Mouse (Mus musculus): ENCODE measurements at regions not wholly inside any gene's neighbourhood (a gene's known extent, or its start where the extent isn't known, plus 50 kb on each side); places are given as distances from the start of the nearest gene placed in this dataset.
"Not testable (repeated sequence)": the region's sequence is repeated elsewhere in the genome, so short reads cannot be mapped to it uniquely, and the experiment has no call there.

DNA sequence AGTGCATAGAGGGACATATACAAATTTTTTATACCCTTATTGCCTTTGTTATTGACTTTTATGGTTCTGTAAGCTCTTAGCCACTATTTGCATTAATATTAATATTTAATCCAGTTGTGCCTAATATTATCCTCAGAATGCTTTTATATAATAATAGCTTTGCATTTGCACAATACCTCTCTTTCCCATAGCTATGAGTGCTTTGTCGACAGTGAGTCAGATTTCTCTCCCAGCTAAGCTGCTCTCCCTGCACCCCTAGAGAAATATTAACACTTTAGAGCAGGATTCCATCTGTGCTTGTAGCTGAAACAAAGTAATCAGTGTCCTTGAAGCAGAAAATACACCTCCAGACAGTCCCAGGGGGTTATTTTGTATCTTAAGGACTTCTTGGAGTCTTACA, 288.6 kb upstream of the Arglu1 start:
- no peak for DNase-seq (ENCODE audit: low spot score)

DNA sequence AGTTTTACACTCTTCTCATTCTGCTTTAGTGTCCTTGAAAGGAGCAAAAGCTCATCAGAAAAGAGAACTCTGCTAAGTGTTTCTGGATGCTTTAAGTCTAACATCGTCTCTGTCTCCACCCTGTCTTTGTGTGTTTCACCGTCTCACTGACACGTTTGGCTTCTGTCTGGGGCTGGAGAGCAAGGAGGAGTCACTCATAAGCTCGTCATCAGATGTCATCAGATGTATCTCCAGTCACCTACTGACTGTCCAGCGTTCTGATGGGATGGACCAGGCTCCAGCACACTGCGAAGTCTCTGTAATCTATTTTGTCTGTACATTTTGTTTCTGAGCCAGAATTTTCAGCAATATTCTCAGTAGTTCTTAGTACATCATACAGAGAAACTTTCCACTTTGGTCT, 283.4 kb upstream of the Arglu1 start:
- DNase-seq (ENCODE audit: low spot score), result no peak

DNA sequence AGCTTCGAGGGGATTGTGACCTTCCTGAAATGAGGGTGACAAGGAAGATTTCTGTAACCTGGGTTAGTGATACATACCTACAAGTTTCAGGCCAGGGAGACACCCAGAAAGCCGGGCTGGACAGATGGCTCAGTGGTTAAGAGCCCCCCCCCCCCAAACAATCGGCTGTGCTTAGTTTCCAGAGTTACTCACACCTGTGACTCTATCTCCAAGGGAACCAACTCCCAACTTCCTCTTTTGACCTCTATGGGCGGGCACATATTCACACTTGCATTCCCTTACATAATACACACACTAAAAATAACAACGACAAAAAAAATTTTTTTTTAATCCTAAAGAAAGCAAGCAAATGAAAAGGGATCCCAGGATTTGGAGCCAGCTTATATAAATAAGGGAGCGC, 283.0 kb upstream of the Arglu1 start:
- no peak for DNase-seq (ENCODE audit: low spot score)

GRCm38 (mm10) chr8:8970776-8971175, 280.5 kb upstream of the Arglu1 start:
- no peak for DNase-seq (ENCODE audit: low spot score)

DNA sequence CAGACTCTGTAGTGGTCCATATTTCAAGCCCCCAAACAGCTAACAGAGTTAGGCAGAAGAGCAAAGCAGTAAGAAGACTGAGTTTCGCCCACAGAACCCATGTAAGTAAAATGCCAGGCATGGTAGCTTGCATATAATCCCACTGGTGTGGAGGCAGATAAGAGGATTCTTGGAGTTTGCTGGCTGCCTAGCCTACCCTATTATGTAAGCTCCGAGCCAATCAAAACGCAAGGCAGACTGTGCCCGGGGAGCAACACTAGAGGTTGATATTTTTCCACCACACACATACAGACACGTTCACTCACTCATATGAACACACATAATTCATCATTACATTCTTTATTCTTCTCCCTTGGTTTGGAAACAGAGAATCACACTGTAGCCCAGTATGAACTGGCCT, 280.0 kb upstream of the Arglu1 start:
- DNase-seq (ENCODE audit: low spot score), result no peak

DNA sequence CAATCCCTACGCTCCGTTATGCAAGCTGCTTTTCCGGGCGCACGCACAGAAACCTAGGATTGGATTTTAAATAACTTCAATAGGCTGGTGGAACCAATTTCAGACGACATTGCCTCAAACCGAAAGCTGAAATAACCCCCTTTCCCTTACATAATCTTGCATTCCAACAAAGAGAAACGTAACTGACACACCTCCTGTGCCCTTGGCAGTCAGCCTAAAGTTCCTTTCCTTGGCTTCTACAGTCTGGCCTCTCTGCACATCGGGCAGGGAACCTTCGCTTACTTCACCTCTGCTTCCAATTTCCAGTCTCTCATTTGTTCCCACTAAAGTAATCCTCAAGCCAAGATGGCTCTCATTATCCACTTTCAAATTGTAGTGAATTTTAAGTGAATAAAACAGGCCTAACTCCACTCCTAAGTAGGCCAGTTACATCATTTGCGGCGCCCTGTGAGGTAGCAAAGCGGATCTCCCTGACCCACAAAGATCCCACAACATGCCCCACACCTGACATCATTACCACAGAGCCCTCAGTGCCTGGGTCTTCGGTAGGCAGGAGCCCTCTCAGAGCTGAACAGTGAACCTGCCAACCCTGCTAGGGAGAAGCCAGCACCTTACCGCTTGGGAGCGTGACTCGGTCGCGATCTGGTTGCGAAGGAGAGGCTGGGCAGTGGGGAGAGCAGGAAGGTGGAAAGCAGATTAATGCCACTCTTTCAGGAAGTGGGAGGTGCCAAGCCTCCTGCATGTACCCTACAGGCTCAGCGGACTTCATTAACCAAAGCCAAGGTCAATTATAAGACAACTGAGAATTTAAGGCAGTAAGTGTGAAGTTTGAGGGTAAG, 279.0 kb upstream of the Arglu1 start:
- DNase-seq (ENCODE audit: low spot score), result no peak

- DNase-seq (ENCODE audit: low spot score), result no peak
Observed at GRCm38 (mm10) chr8:8966658-8967048, 276.3 kb upstream of the Arglu1 start.

GRCm38 (mm10) chr8:8965983-8966657, 275.8 kb upstream of the Arglu1 start:
- no peak for DNase-seq (ENCODE audit: low spot score)

GRCm38 (mm10) chr8:8960221-8960620, 269.9 kb upstream of the Arglu1 start:
- no peak for DNase-seq (ENCODE audit: low spot score)

DNA sequence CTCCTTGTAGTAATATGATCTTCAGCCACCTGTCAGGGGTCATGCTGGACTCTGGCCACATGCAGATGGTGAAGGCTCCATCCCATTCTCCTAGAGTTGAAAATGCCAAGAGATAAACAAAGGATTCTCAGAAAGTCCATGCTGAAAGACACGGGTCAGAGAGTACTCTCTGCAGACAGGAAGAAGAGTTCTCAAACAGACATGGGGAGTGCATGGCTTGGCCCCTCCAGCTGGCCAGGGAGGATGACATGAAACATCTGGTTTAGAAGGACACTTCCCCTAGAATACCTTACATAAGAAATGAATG, 269.4 kb upstream of the Arglu1 start:
- DNase-seq (ENCODE audit: low spot score), result no peak

DNA sequence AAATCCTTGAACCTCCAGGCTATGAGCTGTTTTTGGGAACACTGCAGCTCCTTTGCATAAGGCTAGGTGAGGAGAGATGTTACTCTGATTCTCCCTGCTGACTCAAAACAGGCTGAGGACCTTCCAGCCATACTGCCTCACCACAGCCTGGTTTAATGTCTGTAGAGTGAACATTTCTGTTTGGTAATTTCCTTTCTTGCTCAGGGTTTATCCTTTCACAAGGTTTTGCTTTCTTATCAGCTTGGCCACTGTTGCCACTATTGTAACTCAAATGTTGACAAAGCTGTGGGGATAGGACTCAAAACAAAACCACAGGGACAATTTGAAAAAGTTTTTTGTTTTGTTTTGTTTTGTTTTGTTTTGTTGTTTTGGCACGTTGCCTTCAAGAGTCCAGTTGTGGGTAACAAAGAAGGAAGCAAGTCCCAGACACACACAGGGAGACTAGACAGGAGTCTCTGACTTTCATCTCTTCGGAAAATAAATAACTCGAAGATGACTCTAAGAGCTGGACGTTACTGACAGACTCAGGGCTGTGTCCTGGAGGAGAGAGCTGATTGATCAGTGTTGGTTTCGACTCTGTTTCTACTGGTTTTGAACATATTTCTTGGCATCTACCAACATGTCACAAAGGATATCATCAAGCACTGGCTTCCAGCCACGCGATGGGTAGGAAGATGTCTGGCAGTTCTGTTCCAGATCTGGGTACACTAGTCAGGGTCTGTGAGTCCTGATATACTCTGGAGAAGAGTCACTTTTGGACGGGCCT, 268.9 kb upstream of the Arglu1 start:
- DNase-seq (ENCODE audit: low spot score), result no peak

DNA sequence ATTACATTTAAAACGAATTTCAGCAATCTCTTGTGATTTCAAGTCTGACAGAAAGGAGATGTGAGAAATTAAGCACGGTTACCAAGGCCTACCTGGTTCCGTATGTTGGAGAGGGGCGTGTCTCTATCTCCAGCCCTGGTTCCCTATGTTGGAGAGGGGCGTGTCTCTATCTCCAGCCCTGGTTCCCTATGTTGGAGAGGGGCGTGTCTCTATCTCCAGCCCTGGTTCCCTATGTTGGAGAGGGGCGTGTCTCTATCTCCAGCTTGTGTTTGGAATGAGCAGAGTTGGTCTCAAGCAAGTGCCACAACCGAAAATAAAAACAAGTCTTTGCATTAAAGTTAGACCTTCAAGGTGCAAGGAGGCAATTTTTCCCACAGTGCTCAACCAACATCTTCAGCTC, 267.8 kb upstream of the Arglu1 start:
- DNase-seq (ENCODE audit: low spot score), result not testable (repeated sequence)

- no peak for DNase-seq (ENCODE audit: low spot score)
Observed at GRCm38 (mm10) chr8:8952212-8952611, 261.9 kb upstream of the Arglu1 start.

DNA sequence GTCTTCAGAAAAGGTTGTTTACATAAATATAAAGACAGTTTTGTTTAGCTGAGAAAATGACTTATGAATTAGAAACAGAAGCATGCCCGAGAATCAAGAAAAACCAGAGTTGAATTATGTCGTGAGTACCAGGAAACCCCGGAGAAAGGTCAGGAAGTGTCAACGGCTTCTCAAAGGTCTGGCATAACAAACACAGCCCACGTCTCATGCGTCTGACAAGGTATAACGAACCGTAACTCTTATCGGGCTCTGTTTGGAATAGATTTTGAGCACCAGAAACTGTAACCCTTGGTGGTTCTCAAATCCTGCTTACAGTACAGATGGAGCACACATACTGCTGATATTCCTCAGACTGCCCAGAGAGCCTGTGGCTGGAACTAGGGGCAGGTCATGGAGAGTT, 260.9 kb upstream of the Arglu1 start:
- DNase-seq (ENCODE audit: low spot score), result no peak

DNA sequence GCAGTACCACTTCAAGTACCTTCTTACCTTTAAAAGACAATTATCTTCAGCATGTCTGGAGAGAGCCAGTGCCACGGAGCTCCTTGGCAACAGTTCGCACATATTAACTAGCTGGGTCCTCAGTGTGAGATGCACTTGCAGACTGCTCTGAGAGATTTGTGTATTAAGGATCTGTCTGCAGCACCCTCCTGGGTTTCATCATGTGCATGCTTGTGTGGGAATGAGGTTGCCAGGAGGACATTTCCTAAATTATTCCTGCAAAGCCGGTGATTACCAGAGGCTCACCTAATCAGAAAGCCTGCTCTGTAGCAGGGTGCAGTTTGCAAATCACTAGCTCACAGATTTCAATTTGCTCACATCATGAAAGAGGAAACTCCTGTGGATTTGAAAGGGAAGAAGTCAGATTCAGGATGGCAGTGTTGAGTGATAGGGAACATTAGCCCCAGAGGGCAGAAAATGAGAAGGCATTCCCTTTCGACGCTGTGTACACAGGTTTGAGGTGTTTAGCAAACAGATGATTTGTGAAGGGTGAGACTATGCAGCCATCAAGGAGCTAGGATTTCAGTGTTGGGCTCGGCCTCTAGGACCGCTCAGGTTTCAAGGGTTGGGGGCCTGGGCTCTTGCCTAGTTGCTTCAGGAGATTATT, 257.3 kb upstream of the Arglu1 start:
- no peak for DNase-seq (ENCODE audit: low spot score)

DNA sequence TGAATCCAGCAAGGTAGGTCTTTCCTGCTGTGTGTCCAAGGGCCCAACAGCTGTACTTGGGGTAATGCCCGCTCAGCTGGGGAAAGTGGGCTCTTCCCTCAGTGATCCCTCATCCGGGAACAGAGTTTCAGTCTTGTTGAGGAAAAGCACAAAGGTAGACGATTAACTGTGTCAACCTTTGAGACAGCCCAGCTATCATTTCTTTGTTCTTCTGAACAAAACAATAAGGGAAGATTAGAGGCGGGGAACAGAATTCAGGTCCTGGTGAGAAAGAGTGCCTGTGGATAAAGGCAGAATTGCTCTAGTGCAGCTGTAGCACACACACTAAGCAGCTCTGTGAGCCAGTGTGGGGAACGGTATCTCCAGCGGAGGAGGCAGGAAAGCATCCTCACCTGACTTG, 252.7 kb upstream of the Arglu1 start:
- DNase-seq (ENCODE audit: low spot score), result no peak

- no peak for DNase-seq (ENCODE audit: low spot score)
Observed at GRCm38 (mm10) chr8:8940899-8941298, 250.6 kb upstream of the Arglu1 start.

GRCm38 (mm10) chr8:8938536-8938935, 248.2 kb upstream of the Arglu1 start:
- no peak for DNase-seq (ENCODE audit: low spot score)

DNA sequence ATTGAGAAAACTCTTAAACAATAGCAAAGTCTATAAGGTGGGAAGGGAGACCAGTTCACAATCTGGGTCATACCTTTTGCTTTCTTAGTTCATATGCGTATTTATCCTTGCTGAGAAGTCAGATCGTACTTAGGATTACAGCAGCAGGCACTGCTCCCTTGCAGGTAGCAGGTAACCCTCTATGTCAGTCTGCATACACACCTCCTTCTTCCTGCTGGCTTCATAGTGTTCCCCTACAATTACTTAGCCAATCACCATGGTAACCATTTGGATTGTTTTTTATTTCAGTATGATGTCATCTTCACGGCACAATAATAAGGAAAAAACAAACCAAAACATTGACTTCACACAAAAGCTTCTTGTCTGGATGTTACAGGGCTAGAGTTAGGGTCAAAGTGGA, 242.1 kb upstream of the Arglu1 start:
- DNase-seq (ENCODE audit: low spot score), result no peak

- no peak for DNase-seq (ENCODE audit: low spot score)
Observed at GRCm38 (mm10) chr8:8931746-8932145, 241.4 kb upstream of the Arglu1 start.

DNA sequence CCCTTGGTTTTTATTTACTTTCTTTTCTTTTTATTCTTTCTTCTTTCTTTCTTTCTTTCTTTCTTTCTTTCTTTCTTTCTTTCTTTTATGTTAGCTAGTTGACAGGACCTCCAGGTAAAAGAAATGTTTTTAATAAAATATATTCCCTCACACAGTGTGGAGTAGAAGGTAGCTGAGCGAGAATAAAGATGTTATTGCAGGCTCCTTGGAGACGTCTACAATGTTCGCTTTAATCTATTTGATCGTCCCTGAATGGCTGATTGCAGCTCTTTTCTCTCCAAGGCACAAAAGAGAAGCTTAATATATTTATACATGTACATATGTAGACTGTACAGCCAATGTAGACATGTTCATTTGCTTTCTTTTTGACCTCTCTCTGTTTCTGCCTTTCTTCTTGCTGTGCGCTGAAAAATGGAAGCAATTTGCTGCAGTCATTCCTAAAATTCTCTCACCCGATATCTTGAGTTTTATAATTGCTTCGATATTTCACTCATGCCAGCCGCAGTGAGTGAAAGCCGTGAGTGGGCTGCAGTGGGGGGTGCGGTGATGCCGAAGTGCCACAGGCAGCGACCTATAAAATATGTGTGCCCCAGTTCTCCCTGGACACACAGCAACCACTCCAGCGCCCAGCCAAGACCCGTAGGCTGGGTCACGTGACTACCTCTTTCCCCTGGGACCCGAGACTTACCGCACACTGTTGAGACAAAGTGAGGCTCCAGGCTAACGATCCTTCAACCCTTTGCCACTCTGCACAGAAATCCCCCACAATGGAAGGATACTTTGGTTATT, 237.9 kb upstream of the Arglu1 start:
- no peak for DNase-seq (ENCODE audit: low spot score)

GRCm38 (mm10) chr8:8921446-8921845, 231.1 kb upstream of the Arglu1 start:
- DNase-seq (ENCODE audit: low spot score), result no peak
